Mouse (Mus musculus) left cerebral cortex, postnatal 4 days (tissue): ENCODE results near the gene Arhgef28. TPM values are rescaled to one million over a fixed set of nuclear protein-coding genes. Genes with fewer than 3 reads are reported as not detected.

Source experiments
- DNase-seq: peaks from one replicate; pipeline ENCODE4 v3.0.0-alpha.2; 2022
- intact Hi-C: fragments of 180-260 bp; cut with DNase I; formaldehyde crosslinking; loops from one replicate; pipeline ENCODE4 v1.15.1; 2025
- total RNA-seq, 2 experiments: library from RNA; stranded (reverse); gene quantifications; 2 replicates each; pipeline ENCODE4 v1.2.3; 2021

Arhgef28 gene
- 10 to 100 TPM; 43.8 to 49.9 TPM for total RNA-seq

- DNase-seq: peak; percentile 41
- intact Hi-C loops: no loop called here
Measured at GRCm38 (mm10) chr13:98205771-98206545, at the start of gene Arhgef28. Gene Arhgef28 (minus strand): TSS chr13:98206439.

- intact Hi-C loops: no loop called here
- no peak for DNase-seq
Measured at GRCm38 (mm10) chr13:98254921-98255320, 48.7 kb upstream of the Arhgef28 start.

GRCm38 (mm10) chr13:98249594-98249993, 43.4 kb upstream of the Arhgef28 start:
- no peak for DNase-seq
- intact Hi-C loops: loop anchor here (10.0 kb wide), 1 partner anchor 1015 kb away; no protein-coding TSS in a partner anchor

GRCm38 (mm10) chr13:98245386-98245785, 39.1 kb upstream of the Arhgef28 start:
- DNase-seq: peak; percentile 9
- intact Hi-C loops: loop anchor here (10.0 kb wide), 1 partner anchor 1011 kb away; no protein-coding TSS in a partner anchor

- peak; percentile 42 for DNase-seq
- intact Hi-C loops: loop anchor here (5.0 to 10.0 kb wide), 2 partner anchors 212 to 1010 kb away; no protein-coding TSS in a partner anchor
Measured at GRCm38 (mm10) chr13:98244571-98245350, 38.5 kb upstream of the Arhgef28 start.

- intact Hi-C loops: loop anchor here (5.0 to 10.0 kb wide), 2 partner anchors 209 to 1007 kb away; no protein-coding TSS in a partner anchor
- no peak for DNase-seq
Measured at GRCm38 (mm10) chr13:98241531-98242282, 35.5 kb upstream of the Arhgef28 start.

- DNase-seq: peak; percentile 67
Measured at GRCm38 (mm10) chr13:98239978-98240641, 33.9 kb upstream of the Arhgef28 start.

GRCm38 (mm10) chr13:98235451-98235850, 29.2 kb upstream of the Arhgef28 start:
- intact Hi-C loops: loop anchor here (10.0 kb wide), 1 partner anchor 291 kb away; no protein-coding TSS in a partner anchor
- DNase-seq: no peak

More at GRCm38 (mm10) chr13:98239978-98240641, 33.9 kb upstream of the Arhgef28 start:
- intact Hi-C loops: loop anchor here (5.0 to 10.0 kb wide), 3 partner anchors 208 to 1005 kb away; no protein-coding TSS in a partner anchor

GRCm38 (mm10) chr13:98230511-98230910, 24.3 kb upstream of the Arhgef28 start:
- intact Hi-C loops: loop anchor here (10.0 kb wide), 1 partner anchor 286 kb away; no protein-coding TSS in a partner anchor
- DNase-seq: no peak

- DNase-seq: no peak
- intact Hi-C loops: no loop called here
Measured at GRCm38 (mm10) chr13:98226225-98226624, 20.0 kb upstream of the Arhgef28 start.

- peak; percentile 44 for DNase-seq
- intact Hi-C loops: loop anchor here (5.0 kb wide), 1 partner anchor 191 kb away; no protein-coding TSS in a partner anchor
Measured at GRCm38 (mm10) chr13:98222848-98223247, 16.6 kb upstream of the Arhgef28 start.

GRCm38 (mm10) chr13:98210137-98210536, 3.9 kb upstream of the Arhgef28 start:
- no peak for DNase-seq
- intact Hi-C loops: no loop called here

- intact Hi-C loops: no loop called here
- DNase-seq: peak; percentile 60
Measured at GRCm38 (mm10) chr13:98208842-98209241, 2.6 kb upstream of the Arhgef28 start.

GRCm38 (mm10) chr13:98206546-98206870, 269 bp upstream of the Arhgef28 start:
- intact Hi-C loops: no loop called here
- DNase-seq: no peak

GRCm38 (mm10) chr13:98205111-98205510, 1.1 kb downstream of the Arhgef28 start:
- no peak for DNase-seq
- intact Hi-C loops: no loop called here

GRCm38 (mm10) chr13:98204371-98204770, 1.9 kb downstream of the Arhgef28 start:
- intact Hi-C loops: no loop called here

GRCm38 (mm10) chr13:98201436-98201835, 4.8 kb downstream of the Arhgef28 start:
- intact Hi-C loops: no loop called here
- DNase-seq: no peak

More at GRCm38 (mm10) chr13:98204371-98204770, 1.9 kb downstream of the Arhgef28 start:
- DNase-seq: no peak

GRCm38 (mm10) chr13:98192596-98192995, 13.6 kb downstream of the Arhgef28 start:
- intact Hi-C loops: no loop called here
- DNase-seq: no peak

GRCm38 (mm10) chr13:98188500-98188899, 17.7 kb downstream of the Arhgef28 start:
- DNase-seq: no peak
- intact Hi-C loops: no loop called here

- DNase-seq: no peak
- intact Hi-C loops: no loop called here
Measured at GRCm38 (mm10) chr13:98187904-98188303, 18.3 kb downstream of the Arhgef28 start.
